Mouse (Mus musculus) hindbrain, embryonic 10.5 days (tissue): ENCODE results near the gene Hcrt. TPM values are rescaled to one million over a fixed set of nuclear protein-coding genes. Genes with fewer than 3 reads are reported as not detected.

Experiments used
- DNase-seq: peaks from one replicate; pipeline ENCODE4 v3.0.0-alpha.2; 2017; ENCODE audit warnings: low spot score
- H3K27ac ChIP-seq: fragments of 300-500 bp; sonication (generic); 2 replicates; pipeline ENCODE4 v1.5.1; 2016; ENCODE audit warnings: mild to moderate bottlenecking, moderate library complexity
- H3K27me3 ChIP-seq: fragments of 300-500 bp; sonication (generic); 2 replicates; pipeline ENCODE4 v1.6.1; 2016; ENCODE audit warnings: mild to moderate bottlenecking; ENCODE audit not compliant: poor library complexity, insufficient read depth, severe bottlenecking
- H3K36me3 ChIP-seq: fragments of 300-500 bp; sonication (generic); 2 replicates; pipeline ENCODE4 v1.6.1; 2016; ENCODE audit warnings: mild to moderate bottlenecking, moderate library complexity
- H3K4me1 ChIP-seq: fragments of 300-500 bp; sonication (generic); replicated peaks from 2 replicates; pipeline ENCODE4 v1.6.1; 2016; ENCODE audit warnings: mild to moderate bottlenecking
- H3K4me3 ChIP-seq: fragments of 300-500 bp; sonication (generic); 2 replicates; pipeline ENCODE4 v1.5.1; 2016; ENCODE audit warnings: mild to moderate bottlenecking, moderate library complexity
- H3K9me3 ChIP-seq: fragments of 300-500 bp; sonication (generic); 2 replicates; pipeline ENCODE4 v1.6.1; 2016; ENCODE audit warnings: mild to moderate bottlenecking, moderate library complexity
- WGBS: fragments of 180-500 bp; shearing (Covaris S2); methylation state at CpG from one replicate; pipeline ENCODE4 v1.1.7; 2016; 5-methylcytosine and 5-hydroxymethylcytosine counted together
- polyA plus RNA-seq: library from polyadenylated mRNA; unstranded; fragments of >200 nt; fragmentation: Nextera tagmentation; extraction: Ambion mirVana; gene quantifications from 2 replicates; pipeline ENCODE4 v1.2.1, GENCODE M21; 2016

Gene Hcrt
- polyA plus RNA-seq, 1 experiment from 2014 or later = not detected

- Histone ChIP-seq H3K9me3 (no peaks in the 10 kb centered on the region), H3K4me1 (peaks cover 33% of the 10 kb centered on the region), H3K36me3 (peaks cover 25% of the 10 kb centered on the region), H3K27me3 (no peaks in the 10 kb centered on the region), H3K4me3 (no peak overlapping the region), H3K27ac (peak overlapping the region; percentile 5; the same call in 1 of the 2 replicates)
- 50% methylated on average over 5 of the region's 5 CpGs for WGBS
- DNase-seq = no peak
Measured at GRCm38 (mm10) chr11:100724919-100725512, 37.7 kb downstream of the Hcrt start.

- Histone ChIP-seq H3K4me1 (peaks cover 33% of the 10 kb centered on the region), H3K27ac (0 out of 2 replicates have a peak overlapping the region, but pooled peaks have one; percentile 18), H3K27me3 (no peaks in the 10 kb centered on the region), H3K4me3 (no peak overlapping the region), H3K9me3 (no peaks in the 10 kb centered on the region), H3K36me3 (peaks cover 26% of the 10 kb centered on the region)
- DNase-seq = no peak
- 72% methylated on average over 2 of the region's 2 CpGs for WGBS
Measured at GRCm38 (mm10) chr11:100722493-100723028, 40.2 kb downstream of the Hcrt start.

- Histone ChIP-seq H3K36me3 (peaks cover 32% of the 10 kb centered on the region), H3K4me3 (no peak overlapping the region), H3K4me1 (peaks cover 33% of the 10 kb centered on the region), H3K9me3 (no peaks in the 10 kb centered on the region), H3K27ac (0 out of 2 replicates have a peak overlapping the region, but pooled peaks have one; percentile 18), H3K27me3 (no peaks in the 10 kb centered on the region)
- DNase-seq = no peak
- 67% methylated on average over 8 of the region's 8 CpGs for WGBS
Measured at GRCm38 (mm10) chr11:100721776-100722492, 40.8 kb downstream of the Hcrt start.

GRCm38 (mm10) chr11:100721254-100721653 lies 41.5 kb downstream of the Hcrt start:
- peaks cover 38% of the 10 kb centered on the region for H3K36me3 ChIP-seq
- no peaks in the 10 kb centered on the region for H3K27me3 ChIP-seq
- H3K4me1 ChIP-seq = peaks cover 33% of the 10 kb centered on the region
- no peak overlapping the region for H3K4me3 ChIP-seq
- 75% methylated on average over 4 of the region's 4 CpGs for WGBS
- H3K9me3 ChIP-seq = no peaks in the 10 kb centered on the region
- DNase-seq = no peak
- 0 out of 2 replicates have a peak overlapping the region, but pooled peaks have one; percentile 2 for H3K27ac ChIP-seq

- no peak for DNase-seq
- Histone ChIP-seq H3K4me3 (no peak overlapping the region), H3K36me3 (peaks cover 47% of the 10 kb centered on the region), H3K9me3 (no peaks in the 10 kb centered on the region), H3K27ac (no peak overlapping the region), H3K4me1 (peaks cover 40% of the 10 kb centered on the region), H3K27me3 (no peaks in the 10 kb centered on the region)
- WGBS = 84% methylated on average over 5 of the region's 5 CpGs
Measured at GRCm38 (mm10) chr11:100720345-100720744, 42.4 kb downstream of the Hcrt start.

GRCm38 (mm10) chr11:100719893-100720292 lies 42.8 kb downstream of the Hcrt start:
- DNase-seq = no peak
- no peak overlapping the region for H3K4me3 ChIP-seq
- no peak overlapping the region for H3K27ac ChIP-seq
- 89% methylated on average over 11 of the region's 11 CpGs for WGBS
- H3K9me3 ChIP-seq = no peaks in the 10 kb centered on the region
- no peaks in the 10 kb centered on the region for H3K27me3 ChIP-seq
- H3K36me3 ChIP-seq = peaks cover 52% of the 10 kb centered on the region
- peaks cover 42% of the 10 kb centered on the region for H3K4me1 ChIP-seq

- Histone ChIP-seq H3K36me3 (peaks cover 55% of the 10 kb centered on the region), H3K9me3 (no peaks in the 10 kb centered on the region), H3K27ac (no peak overlapping the region), H3K4me3 (no peak overlapping the region), H3K4me1 (peaks cover 43% of the 10 kb centered on the region), H3K27me3 (no peaks in the 10 kb centered on the region)
- WGBS = 95% methylated on average over 3 of the region's 3 CpGs
- no peak for DNase-seq
Measured at GRCm38 (mm10) chr11:100719312-100719711, 43.4 kb downstream of the Hcrt start.

GRCm38 (mm10) chr11:100718866-100719265 lies 43.9 kb downstream of the Hcrt start:
- WGBS = 96% methylated on average over 4 of the region's 4 CpGs

GRCm38 (mm10) chr11:100718462-100718861 lies 44.3 kb downstream of the Hcrt start:
- Histone ChIP-seq H3K9me3 (no peaks in the 10 kb centered on the region), H3K4me3 (no peak overlapping the region), H3K27ac (no peak overlapping the region), H3K4me1 (peaks cover 51% of the 10 kb centered on the region), H3K27me3 (no peaks in the 10 kb centered on the region), H3K36me3 (peaks cover 55% of the 10 kb centered on the region)
- no peak for DNase-seq
- WGBS = 94% methylated on average over 7 of the region's 7 CpGs

More at GRCm38 (mm10) chr11:100718866-100719265, 43.9 kb downstream of the Hcrt start:
- Histone ChIP-seq H3K27ac (no peak overlapping the region), H3K27me3 (no peaks in the 10 kb centered on the region), H3K36me3 (peaks cover 55% of the 10 kb centered on the region), H3K4me1 (peaks cover 47% of the 10 kb centered on the region), H3K4me3 (no peak overlapping the region), H3K9me3 (no peaks in the 10 kb centered on the region)
- no peak for DNase-seq

GRCm38 (mm10) chr11:100716649-100717048 lies 46.1 kb downstream of the Hcrt start:
- DNase-seq = no peak
- H3K9me3 ChIP-seq = no peaks in the 10 kb centered on the region
- WGBS = 85% methylated on average over 3 of the region's 3 CpGs
- H3K4me3 ChIP-seq = no peak overlapping the region
- H3K27ac ChIP-seq = no peak overlapping the region
- peaks cover 55% of the 10 kb centered on the region for H3K36me3 ChIP-seq
- no peaks in the 10 kb centered on the region for H3K27me3 ChIP-seq
- H3K4me1 ChIP-seq = peaks cover 55% of the 10 kb centered on the region

- Histone ChIP-seq H3K27ac (no peak overlapping the region), H3K9me3 (no peaks in the 10 kb centered on the region), H3K27me3 (no peaks in the 10 kb centered on the region), H3K36me3 (peaks cover 65% of the 10 kb centered on the region), H3K4me3 (no peak overlapping the region), H3K4me1 (peaks cover 54% of the 10 kb centered on the region)
- 87% methylated on average over 6 of the region's 6 CpGs for WGBS
- DNase-seq = no peak
Measured at GRCm38 (mm10) chr11:100714948-100715347, 47.8 kb downstream of the Hcrt start.

- DNase-seq = peak; percentile 74
- H3K27me3 ChIP-seq = no peaks in the 10 kb centered on the region
- peak overlapping the region; percentile 98 for H3K4me3 ChIP-seq
- 51% methylated on average over 6 of the region's 6 CpGs for WGBS
- peaks cover 65% of the 10 kb centered on the region for H3K36me3 ChIP-seq
- no peaks in the 10 kb centered on the region for H3K9me3 ChIP-seq
- peaks cover 54% of the 10 kb centered on the region for H3K4me1 ChIP-seq
- H3K27ac ChIP-seq = peak overlapping the region; percentile 99
Measured at GRCm38 (mm10) chr11:100714534-100714915, 48.2 kb downstream of the Hcrt start.
